Mouse (Mus musculus) effector memory CD4-positive, alpha-beta T cell, adult 5 months (primary cell): Measurements from ENCODE around the gene Ear2. TPM values are rescaled to one million over a fixed set of nuclear protein-coding genes. Genes with fewer than 3 reads are reported as not detected.

Experiments
- polyA plus RNA-seq: library from polyadenylated mRNA; unstranded; fragments of 100-300 nt; shearing (Covaris generic); gene quantifications from one replicate; pipeline ENCODE4 v1.2.1, GENCODE M21; 2017

Gene Ear2
- polyA plus RNA-seq: not detected

DNA sequence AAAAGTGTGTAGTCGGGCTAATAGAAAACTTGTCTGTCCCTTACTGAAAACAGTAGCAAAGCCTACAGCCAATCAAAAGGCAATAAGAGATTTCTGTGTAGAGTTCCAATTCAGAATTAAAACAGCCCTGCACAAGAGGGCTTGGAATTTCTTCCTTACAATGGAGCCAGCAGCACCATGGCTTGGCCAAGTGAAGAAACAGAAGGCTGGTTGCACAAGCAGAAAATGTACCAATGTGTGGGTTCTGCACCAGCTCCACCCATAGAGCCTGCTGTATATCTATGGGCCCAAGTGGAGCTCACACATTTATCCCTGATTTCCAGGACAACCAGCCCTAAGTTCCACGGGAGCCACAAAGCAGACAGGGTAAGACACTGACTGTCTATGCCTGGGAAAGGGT is at the start of gene Ear2:
TSS of gene Ear2 (plus strand) at position 301 of the 400 bp plus-strand sequence.

DNA sequence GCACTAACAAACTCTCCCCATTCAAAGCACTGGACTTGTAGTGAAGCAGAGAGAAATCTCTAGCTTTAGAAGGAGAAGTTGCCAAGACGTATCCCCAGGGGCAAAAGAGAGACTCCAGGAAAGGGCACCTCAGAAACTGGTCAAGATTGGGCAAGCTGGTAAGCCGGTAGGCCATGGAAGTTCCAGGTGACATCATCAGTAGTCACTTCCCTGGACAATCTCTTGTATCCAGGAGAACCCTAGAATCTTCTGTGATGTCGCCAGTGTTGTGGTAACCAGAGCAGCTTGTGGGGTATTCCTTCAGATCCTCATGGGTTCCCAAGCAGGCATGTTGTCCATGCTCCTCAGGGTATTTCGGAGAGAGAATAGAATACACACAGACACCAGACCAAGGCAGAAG is 21.1 kb downstream of the Ear2 start, which contains the start of gene Gm3327:
TSS of gene Gm3327 (plus strand) at position 301 of the 400 bp plus-strand sequence.

Other genes with a start within 250 kb of the Ear2 start
- not detected for gene Ear1, start 227.1 kb upstream of the Ear2 start, polyA plus RNA-seq
- gene Ear10, start 179.1 kb upstream of the Ear2 start, polyA plus RNA-seq: not detected
- 0.19 TPM for gene Gm8113, start 177.3 kb upstream of the Ear2 start, polyA plus RNA-seq
- gene Ang5, start 145.6 kb upstream of the Ear2 start, polyA plus RNA-seq: not detected
- gene Ang6, start 100.4 kb upstream of the Ear2 start, polyA plus RNA-seq: not detected
- gene Gm3327, start 21.2 kb downstream of the Ear2 start, polyA plus RNA-seq: not detected
- gene Gm8212, start 95.0 kb downstream of the Ear2 start, polyA plus RNA-seq: not detected
- not detected for gene 4930503E14Rik, start 110.6 kb downstream of the Ear2 start, polyA plus RNA-seq
- gene Gm8220, start 182.9 kb downstream of the Ear2 start, polyA plus RNA-seq: not detected
- not detected for gene Gm5930, start 235.9 kb downstream of the Ear2 start, polyA plus RNA-seq